Mouse (Mus musculus) stomach, embryonic 15.5 days (tissue): ENCODE results near the gene Ptpn18. TPM values are rescaled to one million over a fixed set of nuclear protein-coding genes. Genes with fewer than 3 reads are reported as not detected.

Experiments
- ATAC-seq: fragments of 200-750 bp; cut with Nextera tagmentation; 2 replicates; pipeline ENCODE4 v1.8.0; 2017; ENCODE audit warnings: low read depth, moderate number of reproducible peaks, moderate TSS enrichment; ENCODE audit not compliant: insufficient read depth, low FRiP score
- H3K27ac ChIP-seq: fragments of 300-500 bp; sonication (generic); 2 replicates; pipeline ENCODE4 v1.5.1; 2015; ENCODE audit warnings: mild to moderate bottlenecking, inconsistent platforms
- H3K27me3 ChIP-seq: fragments of 300-500 bp; sonication (generic); replicated peaks from 2 replicates; pipeline ENCODE4 v1.6.1; 2015; ENCODE audit warnings: inconsistent platforms
- H3K36me3 ChIP-seq: fragments of 300-500 bp; sonication (generic); 2 replicates; pipeline ENCODE4 v1.6.1; 2015; ENCODE audit warnings: inconsistent platforms
- H3K4me1 ChIP-seq: fragments of 300-500 bp; sonication (generic); 2 replicates; pipeline ENCODE4 v1.6.1; 2015; ENCODE audit warnings: inconsistent platforms
- H3K4me2 ChIP-seq: fragments of 300-500 bp; sonication (generic); 2 replicates; pipeline ENCODE4 v1.6.1; 2015; ENCODE audit warnings: mild to moderate bottlenecking, inconsistent platforms
- H3K4me3 ChIP-seq: fragments of 300-500 bp; sonication (generic); replicated peaks from 2 replicates; pipeline ENCODE4 v1.5.1; 2015; ENCODE audit warnings: inconsistent platforms
- H3K9ac ChIP-seq: fragments of 300-500 bp; sonication (generic); 2 replicates; pipeline ENCODE4 v1.6.1; 2015; ENCODE audit warnings: inconsistent platforms
- H3K9me3 ChIP-seq: fragments of 300-500 bp; sonication (generic); 2 replicates; pipeline ENCODE4 v1.6.1; 2016; ENCODE audit warnings: inconsistent platforms
- WGBS: fragments of 180-500 bp; shearing (Covaris S2); methylation state at CpG from one replicate; pipeline ENCODE4 v1.1.7; 2015; 5-methylcytosine and 5-hydroxymethylcytosine counted together
- microRNA-seq: library from miRNA; unstranded; fragments of <30 nt; microRNA quantifications from one replicate; pipeline ENCODE4, GENCODE M21; 2016
- polyA plus RNA-seq: library from polyadenylated mRNA; unstranded; fragments of >200 nt; fragmentation: Nextera tagmentation; extraction: Ambion mirVana; gene quantifications from 2 replicates; pipeline ENCODE4 v1.2.1, GENCODE M21; 2015

Gene Ptpn18
- polyA plus RNA-seq, 1 experiment from 2014 or later, result 33.1 TPM

DNA sequence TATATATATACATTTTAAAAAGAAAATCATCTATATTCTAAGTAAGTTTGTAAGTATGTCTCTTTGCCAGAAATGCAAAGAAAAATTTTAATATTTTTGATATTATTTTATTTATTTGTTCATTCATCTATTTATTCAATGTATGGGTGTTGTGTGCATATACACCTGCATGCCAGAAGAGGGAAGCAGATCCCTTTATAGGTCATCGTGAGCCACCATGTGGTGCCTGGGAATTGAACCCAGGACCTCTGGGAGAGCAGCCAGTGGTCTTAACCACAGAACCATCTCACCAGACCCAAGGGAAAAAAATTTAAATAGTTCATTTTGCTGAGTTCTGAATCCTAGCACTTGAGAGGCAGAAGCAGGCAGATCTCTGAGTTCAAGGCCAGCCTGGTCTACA lies 58.7 kb downstream of the Ptpn18 start:
- H3K4me2 ChIP-seq, result no peak overlapping the region
- 73% methylated on average over 1 of the region's 1 CpGs for WGBS
- no peak overlapping the region for H3K9ac ChIP-seq
- no peaks in the 10 kb centered on the region for H3K9me3 ChIP-seq
- ATAC-seq, result no peak
- H3K4me3 ChIP-seq, result no peak overlapping the region
- no peaks in the 10 kb centered on the region for H3K27me3 ChIP-seq
- H3K4me1 ChIP-seq, result no peaks in the 10 kb centered on the region
- no peaks in the 10 kb centered on the region for H3K36me3 ChIP-seq
- H3K27ac ChIP-seq, result no peak overlapping the region

GRCm38 (mm10) chr1:34522205-34522849 lies 62.8 kb downstream of the Ptpn18 start:
- WGBS, result 70% methylated on average over 6 of the region's 6 CpGs
- Histone ChIP-seq H3K27me3 (no peaks in the 10 kb centered on the region), H3K27ac (no peak overlapping the region), H3K4me3 (no peak overlapping the region), H3K9me3 (no peaks in the 10 kb centered on the region), H3K4me2 (no peak overlapping the region), H3K9ac (no peak overlapping the region), H3K36me3 (no peaks in the 10 kb centered on the region), H3K4me1 (no peaks in the 10 kb centered on the region)
- ATAC-seq, result no peak

DNA sequence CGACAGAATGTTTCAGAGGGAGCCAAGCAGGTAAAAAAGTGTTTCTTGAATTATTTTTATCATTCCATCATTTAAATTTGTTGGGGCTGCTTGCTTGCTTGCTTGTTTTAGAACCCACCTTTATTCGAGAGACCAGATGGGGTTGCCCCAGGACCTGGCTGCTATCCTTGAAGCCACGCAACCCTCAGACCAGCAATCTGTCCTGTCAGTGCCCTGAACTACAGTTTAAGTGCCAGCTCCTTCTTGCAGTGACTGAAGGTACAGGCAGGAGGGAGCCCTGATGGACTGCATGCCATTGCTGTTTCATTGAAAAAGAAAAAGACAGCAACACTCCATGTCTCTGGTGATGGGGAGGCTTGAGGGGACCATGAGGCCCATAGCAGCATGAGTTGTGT lies 63.3 kb downstream of the Ptpn18 start:
- 61% methylated on average over 3 of the region's 3 CpGs for WGBS
- Histone ChIP-seq H3K4me3 (no peak overlapping the region), H3K9ac (no peak overlapping the region), H3K27me3 (no peaks in the 10 kb centered on the region), H3K4me1 (no peaks in the 10 kb centered on the region), H3K27ac (no peak overlapping the region), H3K9me3 (no peaks in the 10 kb centered on the region), H3K4me2 (no peak overlapping the region), H3K36me3 (no peaks in the 10 kb centered on the region)
- ATAC-seq, result no peak

DNA sequence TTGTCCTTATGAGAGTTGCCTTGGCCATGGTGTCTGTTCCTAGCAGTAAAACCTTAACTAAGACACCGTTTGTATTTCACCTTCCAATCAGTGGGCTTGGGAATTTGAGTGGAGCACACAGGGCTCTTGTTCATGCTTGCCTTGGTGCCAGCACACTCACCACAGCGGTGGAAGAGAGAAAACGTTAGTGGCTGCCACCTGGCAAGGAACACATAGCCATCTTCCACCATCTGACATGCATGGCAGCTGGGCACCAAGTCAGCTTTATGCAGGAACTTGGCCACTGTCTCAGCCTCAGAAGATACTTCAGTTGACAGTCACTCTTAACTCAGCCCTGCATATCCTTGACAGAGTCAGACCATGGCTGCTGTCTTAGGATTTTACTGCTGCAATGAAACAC lies 64.1 kb downstream of the Ptpn18 start:
- ATAC-seq, result no peak
- Histone ChIP-seq H3K4me2 (no peak overlapping the region), H3K9ac (no peak overlapping the region), H3K27me3 (no peaks in the 10 kb centered on the region), H3K27ac (no peak overlapping the region), H3K4me3 (no peak overlapping the region), H3K4me1 (no peaks in the 10 kb centered on the region), H3K36me3 (no peaks in the 10 kb centered on the region), H3K9me3 (no peaks in the 10 kb centered on the region)
- WGBS, result 83% methylated on average over 3 of the region's 3 CpGs

Small RNA genes lying within 50 kb of the gene (microRNA-seq; reads per million reads assigned to microRNA genes)
- 1.2 reads per million for gene Mir5103

Other genes with a start within 250 kb of the Ptpn18 start
- gene Ccdc115, start 20.1 kb upstream of the Ptpn18 start, polyA plus RNA-seq, result 52.6 and 55.5 TPM in 2 replicates
- gene Imp4, start 19.9 kb upstream of the Ptpn18 start, polyA plus RNA-seq, result 83.6 and 84.8 TPM in 2 replicates
- not detected in 2 replicates for gene Prss39, start 38.6 kb downstream of the Ptpn18 start, polyA plus RNA-seq
- 0.30 and 0.69 TPM in 2 replicates for gene Cfc1, start 75.9 kb downstream of the Ptpn18 start, polyA plus RNA-seq
- not detected in 2 replicates for gene Prss40, start 101.2 kb downstream of the Ptpn18 start, polyA plus RNA-seq
- 0.73 and 0.75 TPM in 2 replicates for gene Amer3, start 119.9 kb downstream of the Ptpn18 start, polyA plus RNA-seq